Mouse (Mus musculus) v-Abl transformed pro-B cells (cell line): Measurements from ENCODE around the gene Cmtm2b.
"Not testable (repeated sequence)": the region's sequence is repeated elsewhere in the genome, so short reads cannot be mapped to it uniquely, and the experiment has no call there.

Experiments used
- in situ Hi-C, 2 experiments: fragments of 400-800 bp; cut with MboI; formaldehyde crosslinking; loops; one replicate each; pipeline ENCODE4 v1.15.1; 2025; ENCODE audit not compliant: unreplicated experiment in 2 of 2

Gene Cmtm2b

DNA sequence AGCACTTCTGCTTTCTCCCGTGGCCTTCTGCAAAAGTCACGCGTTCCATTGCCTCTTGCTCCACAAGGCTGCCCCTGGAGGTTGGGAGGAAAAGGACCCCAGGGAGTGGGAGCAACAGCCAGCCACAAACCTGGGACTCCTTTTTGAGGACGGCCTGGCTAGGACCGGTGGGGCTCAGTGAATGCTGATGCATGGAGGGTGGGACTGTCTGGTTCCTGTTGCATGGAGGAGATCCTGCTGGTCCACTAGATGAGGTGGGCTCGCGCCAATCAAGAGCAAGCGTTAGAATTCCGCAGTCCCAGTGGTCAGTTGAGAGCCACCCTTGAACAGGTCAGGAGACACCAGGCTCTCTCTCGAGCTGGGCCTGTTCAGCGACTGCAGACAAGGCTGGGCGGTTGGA is at the start of gene Cmtm2b:
TSS of gene Cmtm2b (plus strand) at position 301 of the 400 bp plus-strand sequence.
- in situ Hi-C loops = not testable (repeated sequence)

DNA sequence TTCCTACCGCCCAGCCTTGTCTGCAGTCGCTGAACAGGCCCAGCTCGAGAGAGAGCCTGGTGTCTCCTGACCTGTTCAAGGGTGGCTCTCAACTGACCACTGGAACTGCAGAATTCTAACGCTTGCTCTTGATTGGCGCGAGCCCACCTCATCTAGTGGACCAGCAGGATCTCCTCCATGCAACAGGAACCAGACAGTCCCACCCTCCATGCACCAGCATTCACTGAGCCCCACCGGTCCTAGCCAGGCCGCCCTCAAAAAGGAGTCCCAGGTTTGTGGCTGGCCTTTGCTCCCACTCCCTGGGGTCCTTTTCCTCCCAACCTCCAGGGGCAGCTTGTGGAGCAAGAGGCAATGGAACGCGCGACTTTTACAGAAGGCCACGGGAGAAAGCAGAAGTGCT is 28.9 kb upstream of the Cmtm2b start, which contains the start of gene Cmtm2a:
TSS of gene Cmtm2a (minus strand) at position 101 of the 400 bp plus-strand sequence.
- in situ Hi-C loops = not testable (repeated sequence)

DNA sequence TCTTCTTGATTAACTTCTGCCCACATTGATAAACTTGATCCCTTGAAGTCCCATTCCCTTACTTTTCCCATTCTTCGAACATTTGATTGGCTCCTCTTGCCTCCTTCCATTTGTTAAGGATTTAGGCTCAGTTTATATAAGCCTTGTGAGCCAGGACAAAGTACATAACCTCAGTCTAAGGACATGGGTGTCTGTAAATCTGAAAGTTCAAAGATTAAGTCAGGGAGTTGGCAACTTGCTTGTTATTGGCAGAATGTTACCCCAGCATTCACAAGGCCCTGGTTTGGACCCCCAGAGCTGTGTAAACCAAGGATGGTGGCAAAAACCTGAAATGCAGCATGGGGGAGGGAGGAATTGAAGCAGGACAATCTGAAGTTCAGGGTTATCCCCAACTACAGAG is 27.6 kb upstream of the Cmtm2b start:
- in situ Hi-C loops = no loop called here

DNA sequence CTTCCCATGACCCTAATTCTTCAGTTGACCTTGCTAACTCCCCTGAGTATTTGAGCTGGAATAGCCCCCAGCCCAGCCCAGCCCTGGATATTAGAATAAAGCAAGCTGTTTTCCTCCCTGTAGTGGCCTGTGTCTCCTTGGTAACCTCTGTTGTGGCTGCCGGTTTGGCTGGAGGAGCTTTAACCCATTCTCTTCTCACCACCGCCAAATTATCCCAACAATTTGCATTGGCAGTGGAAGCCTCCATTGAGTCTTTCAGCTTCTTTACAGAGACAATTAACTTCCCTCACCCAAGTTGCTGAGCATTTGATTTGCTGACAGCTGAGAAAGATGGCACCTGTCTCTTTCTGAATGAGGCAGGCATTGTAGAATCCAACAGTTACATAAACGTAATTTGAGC is 20.5 kb upstream of the Cmtm2b start:
- in situ Hi-C loops = not testable (repeated sequence)

DNA sequence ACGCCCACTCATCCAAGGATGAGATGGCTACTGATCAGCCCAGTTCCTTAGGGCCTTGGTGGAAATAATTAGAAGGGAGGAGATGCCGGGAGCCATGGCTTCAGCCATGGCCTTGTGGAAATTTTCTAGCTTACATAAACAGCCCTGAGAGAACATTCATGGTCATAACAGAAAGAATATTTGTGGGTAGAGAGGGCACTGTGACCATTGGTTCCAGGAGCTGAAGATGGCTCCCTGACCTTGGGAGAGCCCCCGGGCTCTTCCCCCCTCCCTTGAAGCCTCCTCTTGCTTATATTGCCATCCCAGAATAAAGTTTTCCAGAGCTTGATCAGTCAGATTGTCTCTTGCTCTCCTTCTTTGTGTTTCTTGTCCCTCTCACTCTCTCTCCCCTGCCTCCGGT is 19.5 kb upstream of the Cmtm2b start:
- in situ Hi-C loops = not testable (repeated sequence)

DNA sequence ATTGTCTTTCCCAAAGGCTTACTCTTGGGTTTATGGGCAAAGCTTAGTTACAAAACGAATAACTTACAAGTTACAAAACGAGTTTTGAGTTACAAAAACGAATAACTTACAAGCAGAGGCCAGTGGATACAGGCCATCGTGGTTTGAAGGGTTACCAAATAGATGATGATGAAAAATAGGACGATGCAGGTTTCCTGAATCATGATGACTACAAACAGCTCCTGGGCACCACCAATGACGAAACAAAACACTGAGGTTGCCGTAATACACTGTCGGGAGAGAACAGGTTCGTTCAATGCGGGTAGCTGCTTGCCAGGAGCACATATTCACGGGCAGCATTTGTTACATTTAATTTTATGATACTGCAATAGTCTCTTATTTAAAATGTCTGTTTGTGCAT is 17.1 kb upstream of the Cmtm2b start:
- in situ Hi-C loops = no loop called here

DNA sequence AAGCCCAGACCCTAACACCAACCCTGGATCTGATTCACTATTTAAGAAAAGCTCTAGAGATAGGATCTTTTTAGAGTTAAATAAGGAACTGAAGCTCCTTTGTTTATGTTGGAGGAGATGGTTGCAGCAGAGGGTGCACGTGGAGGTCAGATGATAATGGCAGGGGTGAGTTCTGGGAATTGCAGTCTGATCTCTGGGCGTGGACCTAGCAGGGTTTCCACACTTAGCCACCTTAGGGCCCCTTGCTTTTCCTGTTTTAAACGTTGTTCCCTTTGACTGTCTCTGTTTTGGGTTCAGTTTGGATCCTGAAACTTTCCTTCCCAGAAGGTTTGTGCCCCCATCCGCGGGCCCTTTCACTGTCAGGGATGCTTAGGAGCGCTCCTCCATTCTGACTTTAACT is 13.7 kb upstream of the Cmtm2b start:
- in situ Hi-C loops = not testable (repeated sequence)

DNA sequence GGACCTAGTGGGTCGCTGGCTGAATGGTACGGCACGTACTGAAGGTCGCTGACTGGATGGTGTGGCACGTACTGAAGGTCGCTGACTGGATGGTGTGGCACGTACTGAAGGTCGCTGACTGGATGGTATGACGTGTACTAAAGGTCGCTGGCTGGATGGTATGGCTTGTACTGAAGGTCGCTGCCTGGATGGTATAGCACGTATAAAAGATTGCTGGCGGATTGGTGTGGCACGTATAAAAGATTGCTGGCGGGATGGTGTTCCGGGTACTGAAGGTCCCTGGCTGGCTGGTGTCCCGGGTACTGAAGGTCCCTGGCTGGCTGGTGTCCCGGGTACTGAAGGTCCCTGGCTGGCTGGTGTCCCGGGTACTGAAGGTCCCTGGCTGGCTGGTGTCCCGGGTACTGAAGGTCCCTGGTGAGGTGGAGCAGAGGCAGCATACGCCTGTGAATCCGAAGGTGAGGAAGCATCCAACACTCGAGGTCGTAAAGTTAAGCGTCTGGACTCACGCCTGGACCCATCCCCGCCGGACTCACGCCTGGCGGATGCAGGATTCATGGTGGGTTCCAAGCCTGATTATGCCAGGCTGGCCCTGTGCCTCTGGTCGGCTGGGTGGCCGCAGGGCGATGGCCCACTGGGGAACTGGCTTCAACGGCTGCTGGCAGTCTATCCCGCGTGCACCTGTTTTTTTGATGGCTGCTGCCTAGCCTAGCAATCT is 12.4 kb upstream of the Cmtm2b start, which contains the start of the genes Gm45711 and Cmtm1:
TSS of gene Gm45711 (minus strand) at position 641 of the 715 bp plus-strand sequence.
TSS of gene Cmtm1 (minus strand) at position 705 of the 715 bp plus-strand sequence.
- in situ Hi-C loops = not testable (repeated sequence)

DNA sequence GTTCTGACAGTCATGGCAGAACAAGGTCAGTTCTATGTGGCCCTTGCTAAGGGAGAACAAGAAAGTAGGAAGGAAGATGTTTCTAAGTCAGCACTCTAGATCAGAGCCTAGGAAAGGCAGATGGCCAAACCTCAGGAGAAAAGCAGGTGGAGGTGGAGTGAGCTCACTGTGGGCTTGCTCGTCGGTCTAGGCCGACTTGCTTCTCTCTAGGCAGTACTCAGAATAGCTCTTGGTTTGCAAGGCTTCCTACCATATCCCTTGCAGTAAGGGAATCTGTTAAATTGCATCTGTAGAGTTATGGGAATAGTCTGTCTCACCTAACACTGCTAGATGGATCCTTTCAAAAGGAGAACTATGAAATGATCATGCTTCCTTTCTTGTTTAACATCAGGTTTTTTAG is 10.0 kb upstream of the Cmtm2b start:
- in situ Hi-C loops = not testable (repeated sequence)

DNA sequence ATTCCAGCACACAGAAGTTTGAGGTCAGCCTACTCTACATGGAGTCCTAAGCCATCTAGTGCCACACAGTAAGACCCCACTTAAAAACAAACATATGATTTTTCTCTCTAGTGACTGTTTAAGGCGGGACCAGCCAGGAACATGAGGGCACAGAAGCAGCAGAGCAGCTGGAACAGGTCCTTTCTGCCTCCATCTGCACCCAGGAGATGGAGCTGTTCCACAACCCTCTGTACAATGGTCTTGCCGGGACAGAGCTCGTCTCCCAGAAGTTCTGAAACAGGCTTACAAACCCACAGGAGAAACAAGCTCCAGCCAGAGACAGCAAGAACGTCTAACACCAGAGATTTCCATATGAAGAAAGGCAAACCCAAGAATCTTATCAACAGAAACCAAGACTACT is 8.7 kb upstream of the Cmtm2b start:
- in situ Hi-C loops = no loop called here

DNA sequence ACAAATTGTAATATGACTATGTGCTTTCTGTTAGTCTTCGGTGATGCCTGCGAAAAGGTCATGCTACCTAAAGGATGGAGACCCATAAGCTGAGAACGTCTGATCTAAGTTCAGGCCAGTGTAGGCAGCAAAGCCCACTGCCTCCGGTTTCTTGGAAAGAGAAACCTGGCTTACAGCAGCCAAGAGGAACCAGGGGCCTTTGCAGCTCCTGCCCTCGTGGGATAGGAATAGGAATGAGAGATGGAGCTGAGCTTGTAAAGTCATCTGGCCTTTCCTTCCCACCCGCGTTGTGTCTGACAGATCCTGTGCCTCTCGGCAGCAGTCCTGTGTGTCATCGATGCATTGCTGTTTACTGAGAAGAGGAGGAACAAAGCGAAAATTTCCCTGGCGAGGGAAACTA is 763 bp upstream of the Cmtm2b start, which contains the start of gene Gm11020:
TSS of gene Gm11020 (plus strand) at position 301 of the 400 bp plus-strand sequence.
- in situ Hi-C loops = not testable (repeated sequence)

DNA sequence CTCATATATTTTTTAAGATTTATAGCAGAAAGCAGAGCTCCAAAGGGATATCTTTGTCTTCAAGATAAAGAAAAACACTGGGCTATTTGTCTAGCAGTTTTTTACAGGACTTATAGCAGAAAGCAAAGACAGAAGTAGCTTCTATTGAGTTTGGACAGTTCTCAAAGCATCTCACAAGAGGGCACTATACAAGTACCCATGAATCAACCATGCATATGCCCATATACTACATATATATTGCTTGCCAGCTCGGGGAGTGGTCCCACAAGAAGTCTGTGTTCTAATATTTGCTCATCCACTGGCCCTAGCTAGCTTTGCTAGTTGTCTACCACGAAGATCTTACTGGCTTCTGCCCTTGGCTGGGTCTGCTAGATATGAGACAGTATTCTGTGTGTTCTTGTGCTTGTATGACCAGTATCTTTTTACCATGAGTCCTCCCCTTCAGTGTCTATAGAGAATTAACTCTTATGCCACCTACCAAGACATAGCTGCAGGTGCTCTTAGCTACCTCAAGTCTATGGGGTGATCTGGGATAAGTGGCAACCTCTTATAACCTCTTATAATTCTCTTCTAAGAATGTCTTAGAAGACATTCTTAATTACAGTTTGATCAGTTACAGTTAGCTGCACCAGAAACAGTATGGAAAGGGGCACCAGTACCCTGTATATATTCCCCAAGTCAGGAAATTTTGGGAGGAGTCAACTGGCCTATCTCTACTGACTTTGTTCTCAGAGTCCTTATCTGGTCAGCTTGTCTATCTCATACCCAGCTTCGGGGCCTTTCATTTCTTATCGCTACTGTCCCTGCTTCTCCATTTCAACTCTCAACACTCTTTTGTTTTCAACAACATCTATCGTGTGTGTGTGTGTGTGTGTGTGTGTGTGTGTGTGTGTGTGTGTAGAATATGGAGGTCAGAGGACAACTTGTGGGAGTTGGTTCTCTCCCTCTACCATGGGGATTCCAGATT is 10.9 kb downstream of the Cmtm2b start:
- in situ Hi-C loops = loop anchor here in 1 of 2 experiments (10.0 kb wide), 1 partner anchor 68 kb away; no protein-coding TSS in a partner anchor

DNA sequence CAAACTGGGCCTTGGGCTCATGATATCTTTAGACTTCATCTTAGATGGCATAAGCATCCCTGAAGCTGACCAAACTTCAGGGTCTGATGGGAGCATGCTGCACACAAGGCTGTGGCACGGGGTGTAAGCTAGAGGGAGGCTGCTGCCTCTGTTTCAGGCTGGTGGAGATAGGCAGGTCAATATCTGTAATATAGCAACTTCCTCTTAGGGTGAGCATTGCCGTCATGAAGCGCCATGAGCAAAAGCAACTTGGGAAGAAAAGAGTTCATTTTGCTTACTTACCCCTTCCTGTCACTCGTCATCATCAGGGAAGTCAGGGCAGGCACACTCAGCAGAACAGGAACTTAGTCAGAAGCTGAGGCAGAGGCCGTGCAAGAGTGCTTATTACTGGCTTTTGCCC is 11.8 kb downstream of the Cmtm2b start:
- in situ Hi-C loops = loop anchor here in 1 of 2 experiments (10.0 kb wide), 1 partner anchor 69 kb away; no protein-coding TSS in a partner anchor

DNA sequence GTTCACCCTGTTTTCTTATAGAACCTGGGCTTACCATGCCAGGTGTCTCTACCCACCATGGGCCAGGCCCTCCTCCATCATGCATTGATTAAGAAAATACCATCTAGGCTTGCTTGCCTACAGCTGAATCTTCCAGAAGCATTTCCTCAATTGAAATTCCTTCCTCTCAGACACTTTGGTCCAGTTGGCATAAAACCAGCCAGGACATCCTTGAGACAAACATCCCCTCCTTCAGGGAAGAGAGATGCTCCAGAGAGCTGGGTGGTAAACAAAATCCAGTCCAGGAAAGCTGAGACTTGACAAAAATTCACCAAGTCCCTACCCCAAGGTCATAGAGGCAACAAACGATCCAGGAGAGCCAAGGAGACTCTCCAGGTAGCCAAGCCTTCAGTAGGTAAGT is 12.2 kb downstream of the Cmtm2b start:
- in situ Hi-C loops = loop anchor here in 1 of 2 experiments (10.0 kb wide), 1 partner anchor 69 kb away; no protein-coding TSS in a partner anchor

DNA sequence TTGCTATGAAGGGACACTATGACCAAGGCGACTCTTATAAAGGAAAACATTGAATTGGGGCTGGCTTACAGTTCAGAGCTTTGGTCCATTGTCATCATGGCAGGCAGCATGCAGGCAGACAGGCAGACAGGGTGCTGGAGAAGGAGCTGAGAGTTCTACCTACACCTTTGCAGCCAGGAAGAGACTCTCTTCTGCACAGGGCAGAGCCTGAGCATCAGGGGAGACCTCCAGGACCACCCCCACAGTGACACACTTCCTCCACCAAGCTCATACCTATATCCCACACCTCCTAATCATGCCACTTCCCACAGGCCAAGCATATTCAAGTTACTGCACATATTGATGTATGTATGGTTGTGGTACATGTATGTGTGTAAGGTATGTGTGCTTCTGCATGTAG is 14.8 kb downstream of the Cmtm2b start:
- in situ Hi-C loops = loop anchor here in 1 of 2 experiments (10.0 kb wide), 1 partner anchor 72 kb away; no protein-coding TSS in a partner anchor

DNA sequence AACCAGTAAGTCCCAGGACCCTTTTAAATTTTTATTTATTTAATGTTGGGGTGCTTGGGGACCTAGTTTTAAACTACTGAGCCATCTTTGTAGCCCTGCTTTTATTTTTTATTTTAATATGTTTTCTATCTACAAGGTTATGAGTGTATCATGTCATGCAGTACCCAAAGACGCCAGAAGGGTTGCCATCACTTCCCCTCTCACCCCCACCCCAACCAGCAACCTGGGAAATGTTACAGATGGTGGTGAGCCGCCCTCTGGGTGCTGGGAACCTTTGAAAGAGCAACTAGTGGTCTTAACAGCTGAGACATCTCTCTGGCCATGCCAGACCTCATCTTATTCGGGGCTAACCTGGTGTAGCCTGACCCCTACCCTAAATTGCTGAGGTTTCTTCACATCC is 15.9 kb downstream of the Cmtm2b start:
- in situ Hi-C loops = loop anchor here in 1 of 2 experiments (10.0 kb wide), 1 partner anchor 73 kb away; no protein-coding TSS in a partner anchor

DNA sequence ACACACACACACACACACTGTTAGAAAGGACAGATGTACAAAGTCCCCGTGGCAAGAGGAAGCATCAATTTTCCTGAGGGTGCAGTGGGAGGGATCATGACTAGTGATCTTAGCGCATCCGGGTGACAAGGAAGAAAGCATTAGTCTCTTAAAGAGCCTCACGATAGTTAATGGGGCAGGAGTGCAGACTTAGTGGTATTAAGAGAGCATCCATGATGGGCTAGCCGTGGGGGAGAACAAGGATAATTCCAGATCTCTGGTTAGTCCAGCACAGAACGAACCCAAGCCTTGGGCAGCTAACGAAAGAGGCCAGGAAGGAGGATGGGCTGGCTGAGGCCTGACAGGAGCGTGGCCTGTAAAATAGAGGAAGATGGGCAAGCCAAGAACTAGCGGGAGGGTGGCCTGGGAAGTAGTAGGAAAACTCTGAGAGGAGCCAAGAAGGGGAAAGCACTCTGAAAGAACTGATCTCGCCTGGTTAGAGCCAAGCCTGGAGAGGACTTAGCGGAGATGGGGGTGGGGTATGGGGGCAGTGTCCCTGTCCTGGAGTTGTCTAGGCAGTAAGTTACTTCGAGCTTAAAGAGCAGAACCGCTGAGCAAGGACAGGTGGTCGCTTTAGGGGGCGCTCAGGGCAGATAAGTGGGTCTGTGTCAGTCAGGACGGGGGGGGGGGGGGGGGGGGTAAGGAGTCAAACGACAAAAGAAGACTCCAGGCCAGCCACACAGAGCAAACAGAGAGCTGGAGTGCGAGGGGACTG is 17.4 kb downstream of the Cmtm2b start, which contains the start of gene Cmtm3:
TSS of gene Cmtm3 (plus strand) at position 182 of the 754 bp plus-strand sequence.
- in situ Hi-C loops = loop anchor here in 1 of 2 experiments (10.0 kb wide), 1 partner anchor 75 kb away; no protein-coding TSS in a partner anchor

DNA sequence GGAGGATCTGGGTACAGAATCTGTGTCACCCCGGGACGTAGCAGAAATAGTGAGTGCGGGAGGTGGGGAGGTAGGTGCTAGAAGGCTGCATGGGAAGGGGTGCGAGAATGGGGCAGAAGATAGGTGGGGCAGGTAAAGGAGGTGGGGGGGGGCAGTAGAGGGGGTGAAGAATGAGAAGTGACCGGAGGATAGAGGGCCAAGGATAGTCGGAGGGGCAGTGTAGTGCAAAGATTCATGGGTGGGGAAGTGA is 17.9 kb downstream of the Cmtm2b start:
- in situ Hi-C loops = loop anchor here (5.0 to 10.0 kb wide), 8 partner anchors 75 to 243 kb away; partner anchors contain the start of genes Cdh5 (in 1 of the 2) and Dync1li2 (in 1 of the 2)

DNA sequence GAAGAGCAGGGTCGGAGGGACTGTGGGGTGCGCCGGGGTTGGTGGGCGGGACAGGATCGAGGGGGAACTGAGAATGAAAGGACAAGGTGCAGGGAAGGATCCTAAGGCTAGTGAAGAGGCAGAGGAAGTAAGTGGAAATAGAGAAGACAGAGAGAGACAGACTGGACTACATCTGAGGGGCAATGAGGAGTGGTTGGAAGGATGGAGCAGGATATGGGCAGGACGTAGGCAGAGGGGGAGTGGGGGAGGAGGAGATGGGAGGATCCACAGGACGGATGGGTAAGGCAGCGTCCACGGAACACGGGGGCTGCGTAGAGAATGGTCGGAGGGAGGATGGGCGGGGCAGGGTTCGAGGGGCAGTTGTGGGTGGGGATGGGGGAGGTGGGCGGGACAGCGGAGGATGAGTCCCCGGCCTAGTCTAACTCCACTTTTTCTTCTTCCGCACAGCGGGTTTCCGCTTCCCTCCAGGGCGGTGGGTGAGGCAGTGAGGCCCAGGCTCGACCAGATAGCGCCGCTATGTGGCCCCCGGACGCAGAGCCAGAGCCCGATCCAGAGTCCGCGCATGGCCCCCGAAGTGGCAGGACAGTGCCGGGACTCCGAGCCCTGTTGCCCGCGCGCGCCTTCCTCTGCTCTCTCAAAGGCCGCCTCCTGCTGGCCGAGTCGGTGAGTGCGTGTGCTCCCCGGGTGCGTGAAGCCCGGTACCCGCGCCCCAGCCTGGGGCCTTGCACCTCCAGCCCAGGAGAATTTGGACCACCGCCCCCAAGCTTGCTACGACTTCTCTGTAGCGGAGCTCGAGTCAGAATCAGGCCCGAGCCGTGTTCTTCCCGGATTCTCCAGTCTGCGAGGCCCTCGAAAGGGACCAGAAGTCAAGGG is 18.4 kb downstream of the Cmtm2b start:
- in situ Hi-C loops = loop anchor here (5.0 to 10.0 kb wide), 7 partner anchors 97 to 243 kb away; partner anchors contain the start of genes Cdh5 (in 1 of the 2) and Dync1li2 (in 1 of the 2)
